Mouse (Mus musculus) heart, adult 2 months (tissue): ENCODE measurements around the gene Ncbp2. TPM values are rescaled to one million over a fixed set of nuclear protein-coding genes. Genes with fewer than 3 reads are reported as not detected.

ENCODE experiments used
- DNase-seq, 2 experiments: peaks; one replicate each; pipeline ENCODE4 v3.0.0; 2021
- H3K27ac ChIP-seq: fragments of 200-600 bp; 2 replicates; pipeline ENCODE4 v1.8.1; 2022
- H3K27me3 ChIP-seq: fragments of 200-500 bp; 2 replicates; pipeline ENCODE4 v1.6.1; 2012; ENCODE audit warnings: mild to moderate bottlenecking, low read length, inconsistent platforms, mixed read lengths; ENCODE audit not compliant: control insufficient read depth, insufficient read depth
- H3K36me3 ChIP-seq: fragments of 200-500 bp; 2 replicates; pipeline ENCODE4 v1.6.1; 2012; ENCODE audit warnings: low read length, inconsistent platforms; ENCODE audit not compliant: control insufficient read depth, insufficient read depth
- H3K4me1 ChIP-seq: fragments of 200-500 bp; 2 replicates; pipeline ENCODE4 v1.6.1; 2011; ENCODE audit warnings: low read length; ENCODE audit not compliant: control insufficient read depth, insufficient read depth
- H3K4me3 ChIP-seq: fragments of 200-600 bp; 2 replicates; pipeline ENCODE4 v1.8.1; 2022
- H3K79me2 ChIP-seq: fragments of 200-500 bp; replicated peaks from 2 replicates; pipeline ENCODE4 v1.6.1; 2012; ENCODE audit warnings: mild to moderate bottlenecking, inconsistent platforms, low read length, moderate library complexity, mixed read lengths; ENCODE audit not compliant: control insufficient read depth, insufficient read depth
- H3K9ac ChIP-seq: fragments of 200-500 bp; 2 replicates; pipeline ENCODE4 v1.6.1; 2012; ENCODE audit warnings: low read depth, mild to moderate bottlenecking, control low read depth, inconsistent platforms, low read length, mixed read lengths
- CTCF ChIP-seq: fragments of 200-600 bp; IDR thresholded peaks from 2 replicates; pipeline ENCODE4 v1.8.1; 2022; ENCODE audit warnings: antibody characterized with exemption, mild to moderate bottlenecking, moderate library complexity
- EP300 ChIP-seq: fragments of 200-500 bp; IDR thresholded peaks from 2 replicates; pipeline ENCODE4 v1.6.1; 2011; ENCODE audit warnings: low read depth, low read length, control low read depth; ENCODE audit not compliant: insufficient read depth
- POLR2A ChIP-seq: fragments of 200-500 bp; IDR thresholded peaks from 2 replicates; pipeline ENCODE4 v1.6.1; 2011; ENCODE audit warnings: mild to moderate bottlenecking, low read depth, low read length, control low read depth; ENCODE audit not compliant: insufficient read depth
- WGBS: fragments of 180-500 bp; shearing (Covaris S2); methylation state at CpG from one replicate; pipeline ENCODE4 v1.1.7; 2018; 5-methylcytosine and 5-hydroxymethylcytosine counted together
- intact Hi-C: fragments of 180-260 bp; cut with DNase I; formaldehyde crosslinking; loops from one replicate; pipeline ENCODE4 v1.15.1; 2025
- microRNA-seq, 2 experiments: library from miRNA; unstranded; fragments of <30 nt; microRNA quantifications; one replicate each; pipeline ENCODE4 v1.2.0; 2021
- polyA plus RNA-seq: library from polyadenylated mRNA; depleted of rRNA; stranded (reverse); fragments of >200 nt; gene quantifications from 2 replicates; pipeline ENCODE4 v1.2.3, GENCODE M21; 2012; rRNA removed
- total RNA-seq, 2 experiments: library from RNA; stranded (reverse); gene quantifications; 2 replicates each; pipeline ENCODE4 v1.2.3; 2021

The Ncbp2 gene
- total and polyA plus RNA-seq, 3 experiments, result 7.9 to 25.9 (median 24.3) TPM

DNA sequence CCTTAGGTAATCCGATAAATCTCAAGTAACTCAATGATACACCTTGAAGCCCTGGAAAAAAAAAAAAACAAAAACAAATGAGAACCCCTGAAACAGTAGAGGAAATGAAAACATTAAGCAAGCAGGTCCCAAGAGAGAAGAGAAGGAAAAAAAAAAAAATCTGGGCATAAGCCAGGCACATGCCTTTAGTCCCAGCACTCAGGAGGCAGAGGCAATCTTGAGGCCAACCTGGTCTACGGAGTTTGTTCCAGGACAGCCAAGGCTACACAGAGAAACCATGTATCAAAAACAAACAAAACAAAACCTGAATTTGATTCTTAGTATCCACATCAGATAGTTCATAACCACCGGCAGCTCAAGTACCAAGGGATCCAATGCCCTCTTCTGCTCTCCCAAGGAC is 56.4 kb downstream of the Ncbp2 start:
- H3K4me3 ChIP-seq, result no peak overlapping the region
- no peak for TF ChIP-seq POLR2A
- TF ChIP-seq CTCF, result no peak
- TF ChIP-seq EP300, result no peak
- H3K9ac ChIP-seq, result no peak overlapping the region
- WGBS, result 84% methylated on average over 3 of the region's 3 CpGs
- no peaks in the 10 kb centered on the region for H3K79me2 ChIP-seq
- no peak overlapping the region for H3K27ac ChIP-seq
- intact Hi-C loops, result loop anchor here (5.0 kb wide), 2 partner anchors 73 to 243 kb away; partner anchors contain the start of genes Fbxo45, Pak2 and Wdr53
- peaks cover 3% of the 10 kb centered on the region; the same call in 1 of the 2 replicates for H3K36me3 ChIP-seq
- H3K27me3 ChIP-seq, result no peaks in the 10 kb centered on the region
- no peak for DNase-seq
- H3K4me1 ChIP-seq, result peaks cover 3% of the 10 kb centered on the region; the same call in 1 of the 2 replicates

DNA sequence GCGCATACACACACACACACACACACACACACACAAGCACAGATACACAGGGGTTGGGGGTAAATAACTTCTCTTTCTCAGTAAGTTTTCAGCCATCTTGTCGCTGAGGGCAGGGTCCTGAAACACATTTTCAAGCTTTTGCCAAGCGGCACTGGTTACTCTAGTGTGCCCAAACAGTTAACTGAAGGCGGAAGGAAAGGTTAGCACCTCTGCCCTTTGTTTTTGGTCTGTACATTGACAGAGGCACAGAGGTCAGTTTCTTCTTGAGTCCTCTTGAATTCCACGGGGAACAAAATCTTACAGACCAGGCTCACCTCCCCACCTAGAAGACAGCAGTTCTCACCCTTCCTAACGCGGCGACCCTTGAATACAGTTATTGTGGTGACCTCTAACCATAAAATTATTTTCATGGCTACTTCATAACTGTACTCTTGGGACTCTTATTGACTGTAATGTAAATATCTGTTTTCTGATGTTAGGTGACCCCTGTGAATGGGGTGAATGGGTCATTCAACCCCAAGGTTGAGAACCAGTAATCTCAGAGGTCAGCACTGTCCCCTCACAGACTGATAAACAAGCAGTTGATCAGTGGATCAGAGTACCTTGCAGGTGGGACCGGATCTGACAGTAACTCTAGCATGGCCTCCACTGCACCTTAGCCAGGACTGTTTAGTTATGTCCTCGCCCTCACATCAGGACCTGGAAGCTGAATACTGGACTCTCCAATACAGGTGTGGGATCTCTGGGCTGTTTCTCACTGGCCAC is 60.4 kb downstream of the Ncbp2 start:
- H3K4me1 ChIP-seq, result no peaks in the 10 kb centered on the region
- WGBS, result 74% methylated on average over 10 of the region's 10 CpGs
- intact Hi-C loops, result no loop called here
- TF ChIP-seq POLR2A (no peak), CTCF (no peak), EP300 (no peak)
- no peak overlapping the region for H3K4me3 ChIP-seq
- H3K27me3 ChIP-seq, result no peaks in the 10 kb centered on the region
- no peaks in the 10 kb centered on the region for H3K36me3 ChIP-seq
- H3K9ac ChIP-seq, result no peak overlapping the region
- no peak for DNase-seq
- H3K79me2 ChIP-seq, result no peaks in the 10 kb centered on the region
- no peak overlapping the region for H3K27ac ChIP-seq

GRCm38 (mm10) chr16:32009913-32010312 is 61.6 kb downstream of the Ncbp2 start:
- Histone ChIP-seq H3K9ac (no peak overlapping the region), H3K36me3 (no peaks in the 10 kb centered on the region), H3K27me3 (no peaks in the 10 kb centered on the region), H3K4me3 (no peak overlapping the region), H3K27ac (no peak overlapping the region), H3K79me2 (no peaks in the 10 kb centered on the region), H3K4me1 (no peaks in the 10 kb centered on the region)
- no peak for DNase-seq
- no peak for TF ChIP-seq POLR2A
- no peak for TF ChIP-seq CTCF
- TF ChIP-seq EP300, result no peak
- 28% methylated on average over 5 of the region's 5 CpGs for WGBS
- intact Hi-C loops, result no loop called here

- intact Hi-C loops, result no loop called here
- Histone ChIP-seq H3K4me1 (no peaks in the 10 kb centered on the region), H3K27me3 (no peaks in the 10 kb centered on the region), H3K27ac (no peak overlapping the region), H3K9ac (no peak overlapping the region), H3K79me2 (no peaks in the 10 kb centered on the region), H3K4me3 (no peak overlapping the region), H3K36me3 (no peaks in the 10 kb centered on the region)
- DNase-seq, result no peak
- no peak for TF ChIP-seq EP300
- TF ChIP-seq POLR2A, result no peak
- TF ChIP-seq CTCF, result no peak
- 80% methylated on average over 4 of the region's 4 CpGs for WGBS
These were observed 62.0 kb downstream of the Ncbp2 start for GRCm38 (mm10) chr16:32010330-32010729.

Small RNA genes within 50 kb of the gene (microRNA-seq; reads per million reads assigned to microRNA genes)
- 0 reads per million in 2 experiments for gene Gm26269

Other genes starting within 250 kb of the Ncbp2 start
- gene Meltf, start 69.7 kb upstream of the Ncbp2 start, total RNA-seq, result not detected
- 0.23 TPM in 1 of 2 replicates, not detected in the other for gene Meltf, start 69.7 kb upstream of the Ncbp2 start, polyA plus RNA-seq
- gene Pigz, start 14.7 kb upstream of the Ncbp2 start, total RNA-seq, result 1 to 10 TPM; 1.7 to 2.3 TPM
- gene Pigz, start 14.7 kb upstream of the Ncbp2 start, polyA plus RNA-seq, result 2.4 and 2.9 TPM in 2 replicates
- 10 to 100 TPM; 69.9 to 75.4 TPM for gene 0610012G03Rik, start within 50 bp of the Ncbp2 start, total RNA-seq
- gene 0610012G03Rik, start within 50 bp of the Ncbp2 start, polyA plus RNA-seq, result 86.3 and 88.9 TPM in 2 replicates
- 10 to 100 TPM; 10.5 to 12.8 TPM for gene Senp5, start 54.8 kb downstream of the Ncbp2 start, total RNA-seq
- gene Senp5, start 54.8 kb downstream of the Ncbp2 start, polyA plus RNA-seq, result 3.5 and 6.8 TPM in 2 replicates
- gene Pak2, start 130.8 kb downstream of the Ncbp2 start, total RNA-seq, result 10 to 100 TPM; 26.3 to 27.3 TPM
- 9.6 and 15.3 TPM in 2 replicates for gene Pak2, start 130.8 kb downstream of the Ncbp2 start, polyA plus RNA-seq
- gene Pigx, start 151.2 kb downstream of the Ncbp2 start, total RNA-seq, result 10 to 100 TPM; 21.0 to 21.2 TPM
- 12.4 and 23.2 TPM in 2 replicates for gene Pigx, start 151.2 kb downstream of the Ncbp2 start, polyA plus RNA-seq
- gene Cep19, start 151.3 kb downstream of the Ncbp2 start, total RNA-seq, result 1 to 10 TPM; 8.6 to 9.8 TPM
- gene Cep19, start 151.3 kb downstream of the Ncbp2 start, polyA plus RNA-seq, result 8.8 and 9.7 TPM in 2 replicates
- 1 to 10 TPM; 3.9 to 4.7 TPM for gene Nrros, start 217.1 kb downstream of the Ncbp2 start, total RNA-seq
- 9.1 and 9.5 TPM in 2 replicates for gene Nrros, start 217.1 kb downstream of the Ncbp2 start, polyA plus RNA-seq
- not detected for gene Bex6, start 231.3 kb downstream of the Ncbp2 start, total RNA-seq
- gene Bex6, start 231.3 kb downstream of the Ncbp2 start, polyA plus RNA-seq, result not detected in 2 replicates